Mouse (Mus musculus): ENCODE data around the gene Hspb1. TPM values are rescaled to one million over a fixed set of nuclear protein-coding genes. Genes with fewer than 3 reads are reported as not detected.

Hspb1 gene
- total and polyA plus RNA-seq, 3 experiments, result not detected

DNA sequence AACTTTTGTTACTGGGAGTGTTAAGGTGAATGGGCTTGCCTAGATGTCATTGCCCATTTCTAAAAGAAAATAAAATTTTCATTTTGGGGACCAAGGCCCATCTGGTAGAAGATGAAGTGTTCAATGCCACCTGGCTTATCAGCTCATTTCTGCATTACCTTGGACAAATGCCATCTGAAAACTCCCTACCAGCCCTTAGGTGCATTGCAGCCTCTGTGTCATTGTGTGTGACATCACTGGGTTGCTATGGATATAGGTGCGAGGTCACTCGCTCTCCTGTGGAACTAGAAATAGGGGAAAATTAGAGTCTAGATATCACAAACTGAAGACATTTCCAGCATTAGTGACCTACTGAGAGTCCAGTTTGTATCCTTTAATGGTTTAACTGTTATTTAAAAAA, 44.6 kb downstream of the Hspb1 start:
- DNase-seq (ENCODE audit: low spot score) (no peak), ATAC-seq (ENCODE audit: extremely low read depth, insufficient number of reproducible peaks, low FRiP score, poor library complexity, severe bottlenecking) (no peak)
- peaks cover 51% of the 10 kb centered on the region for H3K36me3 ChIP-seq (replicated peaks)

DNA sequence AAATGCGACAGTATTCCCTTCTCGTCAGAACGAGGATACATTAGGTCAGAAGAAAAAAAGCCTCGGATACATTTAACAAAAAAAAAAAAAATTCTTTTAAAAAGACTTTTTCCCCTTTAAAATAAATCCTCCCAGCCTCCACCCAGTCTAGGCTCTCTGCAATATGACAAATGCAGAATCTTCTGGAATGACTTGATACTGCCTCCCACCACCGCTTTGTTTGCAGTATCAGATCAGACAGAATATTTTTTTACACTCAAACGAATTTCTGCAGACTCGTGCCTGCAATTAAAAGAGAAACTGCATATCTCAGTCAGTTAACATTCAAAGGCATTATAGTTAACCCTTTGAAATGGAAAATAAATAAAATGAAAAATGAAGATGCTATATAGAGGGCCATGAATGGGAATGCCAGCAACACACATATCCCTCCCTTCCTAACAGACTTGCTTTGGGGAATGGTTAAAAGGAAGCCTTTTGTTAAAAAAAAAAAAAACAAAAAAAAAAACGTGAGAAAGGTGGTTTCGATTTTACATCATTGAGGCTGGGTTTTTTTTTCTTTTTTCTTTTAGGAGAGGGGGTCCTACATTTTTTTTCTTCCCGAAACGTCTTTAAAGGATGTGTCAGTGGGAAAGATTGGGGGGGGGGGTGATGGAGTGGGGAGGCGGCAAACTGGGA, 45.6 kb downstream of the Hspb1 start:
- ATAC-seq (ENCODE audit: extremely low read depth, insufficient number of reproducible peaks, low FRiP score, poor library complexity, severe bottlenecking) (no peak), DNase-seq (ENCODE audit: low spot score) (no peak)
- H3K4me1 ChIP-seq (ENCODE audit: insufficient read depth, low read depth, low read length), result peaks cover 49% of the 10 kb centered on the region
- H3K9me3 ChIP-seq (replicated peaks), result no peaks in the 10 kb centered on the region
- peaks cover 41% of the 10 kb centered on the region for H3K36me3 ChIP-seq (replicated peaks)
- peak overlapping the region; percentile 100 for H3K4me3 ChIP-seq (ENCODE audit: low read depth, low read length)
- no peak for TF ChIP-seq CTCF (IDR thresholded peaks at IDR 0.05; ENCODE audit: low read depth, low read length)
- no peak for TF ChIP-seq GATA1 (IDR thresholded peaks at IDR 0.05; ENCODE audit: borderline replicate concordance, low read length)
- no peak for TF ChIP-seq GATA2 (IDR thresholded peaks at IDR 0.05; ENCODE audit: borderline replicate concordance, low read depth, low read length)
- no peak for TF ChIP-seq POLR2AphosphoS5 (IDR thresholded peaks at IDR 0.05; ENCODE audit: insufficient replicate concordance, low read depth, low read length)
- TF ChIP-seq TAL1 (conservative IDR thresholded peaks at IDR 0.05; ENCODE audit: low read depth, low read length), result no peak
- no peaks in the 10 kb centered on the region for H3K27me3 ChIP-seq (ENCODE audit: insufficient read depth, low read length)

More for the DNA sequence above, 44.6 kb downstream of the Hspb1 start:
- Histone ChIP-seq H3K27me3 (ENCODE audit: insufficient read depth, low read length) (no peaks in the 10 kb centered on the region), H3K9me3 (replicated peaks) (no peaks in the 10 kb centered on the region), H3K4me1 (ENCODE audit: insufficient read depth, low read depth, low read length) (peaks cover 58% of the 10 kb centered on the region), H3K4me3 (ENCODE audit: low read depth, low read length) (peak overlapping the region; percentile 48; the same call in 1 of the 2 replicates)
- no peak for TF ChIP-seq GATA1 (IDR thresholded peaks at IDR 0.05; ENCODE audit: borderline replicate concordance, low read length)
- no peak for TF ChIP-seq TAL1 (conservative IDR thresholded peaks at IDR 0.05; ENCODE audit: low read depth, low read length)

DNA sequence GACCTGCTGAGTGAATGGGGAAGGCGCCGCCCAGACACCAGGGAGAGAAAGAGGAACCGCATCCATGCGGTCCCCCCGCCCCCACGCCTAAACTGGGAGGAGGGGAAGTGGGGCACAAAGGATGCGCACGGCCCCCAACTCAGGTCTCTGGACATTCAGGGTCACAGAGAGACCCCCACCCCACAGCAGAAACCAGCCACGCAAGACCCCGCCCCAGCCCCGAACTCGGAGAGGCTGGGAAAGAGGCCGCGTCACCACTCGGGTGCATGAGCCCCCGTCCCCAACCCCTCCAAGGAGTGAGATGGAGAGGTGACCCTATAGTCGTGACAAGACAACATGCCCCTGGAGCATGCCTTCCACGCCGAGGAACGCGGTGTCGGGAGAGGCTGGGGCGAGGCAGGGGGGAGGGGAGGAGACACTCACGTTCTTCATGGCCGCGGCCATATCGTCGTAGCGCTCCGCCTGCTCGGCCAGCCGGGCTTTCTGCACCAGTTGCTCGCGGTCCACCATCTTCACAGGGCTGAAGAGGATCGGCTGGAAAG, 46.3 kb downstream of the Hspb1 start:
- peaks cover 44% of the 10 kb centered on the region for H3K4me1 ChIP-seq (ENCODE audit: insufficient read depth, low read depth, low read length)
- H3K9me3 ChIP-seq (replicated peaks), result no peaks in the 10 kb centered on the region
- peaks cover 35% of the 10 kb centered on the region for H3K36me3 ChIP-seq (replicated peaks)
- no peaks in the 10 kb centered on the region for H3K27me3 ChIP-seq (ENCODE audit: insufficient read depth, low read length)
- ATAC-seq (ENCODE audit: extremely low read depth, insufficient number of reproducible peaks, low FRiP score, poor library complexity, severe bottlenecking) (no peak), DNase-seq (ENCODE audit: low spot score) (peak; percentile 72)
- H3K4me3 ChIP-seq (ENCODE audit: low read depth, low read length), result peak overlapping the region; percentile 100
- TF ChIP-seq TAL1 (conservative IDR thresholded peaks at IDR 0.05; ENCODE audit: low read depth, low read length), result no peak
- TF ChIP-seq POLR2AphosphoS5 (IDR thresholded peaks at IDR 0.05; ENCODE audit: insufficient replicate concordance, low read depth, low read length), result no peak
- no peak for TF ChIP-seq GATA1 (IDR thresholded peaks at IDR 0.05; ENCODE audit: borderline replicate concordance, low read length)
- TF ChIP-seq CTCF (IDR thresholded peaks at IDR 0.05; ENCODE audit: low read depth, low read length), result no peak
- no peak for TF ChIP-seq GATA2 (IDR thresholded peaks at IDR 0.05; ENCODE audit: borderline replicate concordance, low read depth, low read length)

DNA sequence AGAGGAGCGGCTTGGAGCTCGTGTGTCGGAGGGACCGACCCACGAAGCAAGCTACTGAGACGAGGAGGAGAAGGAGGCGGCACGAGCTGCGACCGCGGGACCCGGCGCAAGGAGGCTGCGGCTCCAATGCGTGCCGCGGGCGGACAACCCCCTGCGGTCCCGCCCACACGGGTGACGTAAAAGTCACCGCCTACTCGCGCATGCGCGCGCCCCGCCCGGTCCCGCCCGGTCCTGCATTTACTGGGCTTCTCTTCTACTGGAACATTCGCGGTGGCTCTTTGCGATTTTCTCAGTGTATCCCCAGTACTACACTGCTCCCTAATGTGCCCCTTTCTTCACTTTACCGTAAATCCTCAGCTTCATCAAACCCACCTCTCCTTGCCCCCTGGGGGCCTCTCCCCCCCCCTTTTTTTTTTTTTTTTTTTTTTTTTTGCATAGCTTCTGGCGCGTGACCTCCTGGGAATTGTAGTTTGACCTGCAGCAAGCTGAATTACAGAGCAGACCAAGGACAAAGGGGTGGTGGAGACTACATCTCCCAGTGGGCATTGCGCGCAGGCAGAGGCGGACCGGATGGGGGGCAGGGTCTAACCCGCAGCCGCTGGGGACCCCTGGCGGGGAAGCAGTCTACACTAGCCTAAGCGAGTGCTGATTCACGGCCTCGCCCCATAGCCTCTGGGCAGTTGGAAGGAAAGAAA, 46.9 kb downstream of the Hspb1 start, which contains the start of gene Ywhag:
Gene Ywhag (minus strand): TSS at position 136 of the 695 bp plus-strand sequence.
- Histone ChIP-seq H3K27me3 (ENCODE audit: insufficient read depth, low read length) (no peaks in the 10 kb centered on the region), H3K4me1 (ENCODE audit: insufficient read depth, low read depth, low read length) (peaks cover 38% of the 10 kb centered on the region), H3K36me3 (replicated peaks) (peaks cover 29% of the 10 kb centered on the region), H3K4me3 (ENCODE audit: low read depth, low read length) (peak within 1 kb of the TSS; percentile 100), H3K9me3 (replicated peaks) (no peaks in the 10 kb centered on the region)
- TF ChIP-seq POLR2AphosphoS5 (IDR thresholded peaks at IDR 0.05; ENCODE audit: insufficient replicate concordance, low read depth, low read length) (no peak), GATA2 (IDR thresholded peaks at IDR 0.05; ENCODE audit: borderline replicate concordance, low read depth, low read length) (no peak), CTCF (IDR thresholded peaks at IDR 0.05; ENCODE audit: low read depth, low read length) (0 out of 2 replicates have a peak, but pooled peaks have one; percentile 3)
- DNase-seq (ENCODE audit: low spot score), result peak; percentile 88
- ATAC-seq (ENCODE audit: extremely low read depth, insufficient number of reproducible peaks, low FRiP score, poor library complexity, severe bottlenecking), result peak; percentile 97

DNA sequence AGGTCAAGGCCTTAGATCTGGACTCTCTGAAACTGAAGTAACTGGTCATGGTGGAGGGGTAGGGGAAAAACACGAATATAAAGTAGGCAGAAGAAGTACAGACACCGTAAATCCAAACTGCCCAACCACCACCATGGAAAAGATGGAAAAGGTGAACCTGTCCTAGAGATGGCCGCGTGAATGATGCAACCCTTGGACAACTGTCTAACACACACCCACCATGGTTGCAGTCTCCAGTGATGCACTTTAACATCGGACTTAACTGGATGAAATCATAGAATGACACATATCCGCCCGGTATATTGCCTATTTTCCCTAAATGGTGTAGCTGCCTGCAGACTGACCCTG, 47.4 kb downstream of the Hspb1 start:
- ATAC-seq (ENCODE audit: extremely low read depth, insufficient number of reproducible peaks, low FRiP score, poor library complexity, severe bottlenecking) (no peak), DNase-seq (ENCODE audit: low spot score) (no peak)
- Histone ChIP-seq H3K4me1 (ENCODE audit: insufficient read depth, low read depth, low read length) (peaks cover 33% of the 10 kb centered on the region), H3K9me3 (replicated peaks) (no peaks in the 10 kb centered on the region), H3K36me3 (replicated peaks) (peaks cover 23% of the 10 kb centered on the region), H3K27me3 (ENCODE audit: insufficient read depth, low read length) (no peaks in the 10 kb centered on the region), H3K4me3 (ENCODE audit: low read depth, low read length) (peak overlapping the region; percentile 100)
- TF ChIP-seq POLR2AphosphoS5 (IDR thresholded peaks at IDR 0.05; ENCODE audit: insufficient replicate concordance, low read depth, low read length) (no peak), TAL1 (conservative IDR thresholded peaks at IDR 0.05; ENCODE audit: low read depth, low read length) (no peak), GATA2 (IDR thresholded peaks at IDR 0.05; ENCODE audit: borderline replicate concordance, low read depth, low read length) (no peak), CTCF (IDR thresholded peaks at IDR 0.05; ENCODE audit: low read depth, low read length) (no peak), GATA1 (IDR thresholded peaks at IDR 0.05; ENCODE audit: borderline replicate concordance, low read length) (no peak)

DNA sequence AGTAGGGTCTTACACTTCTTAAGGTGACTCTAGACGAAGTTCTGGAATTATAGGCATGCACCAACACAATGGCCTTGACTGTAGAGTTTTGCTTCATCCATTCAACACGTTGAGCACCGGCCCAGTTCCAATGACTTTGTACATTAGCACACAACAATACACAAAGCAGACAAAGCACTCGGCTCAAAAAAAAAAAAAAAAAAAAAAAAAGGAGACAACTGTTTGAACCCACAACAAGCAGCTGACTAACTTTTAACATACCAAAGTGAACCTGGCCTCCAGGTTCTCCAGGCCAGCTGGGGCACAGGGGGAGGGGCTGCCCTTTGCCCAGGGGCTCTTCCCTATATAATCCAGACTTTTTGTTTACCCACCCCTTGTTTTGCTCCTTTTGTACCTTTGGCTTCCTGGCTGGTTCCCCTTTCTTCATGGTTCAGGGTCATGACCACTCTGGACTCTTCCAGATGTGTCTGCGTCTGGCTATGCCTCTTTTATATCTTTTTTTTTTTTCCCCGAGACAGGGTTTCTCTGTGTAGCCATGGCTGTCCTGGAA, 48.0 kb downstream of the Hspb1 start:
- DNase-seq (ENCODE audit: low spot score), result no peak

More for the DNA sequence above, 48.0 kb downstream of the Hspb1 start:
- no peak overlapping the region; the same call in 1 of the 2 replicates for H3K4me3 ChIP-seq (ENCODE audit: low read depth, low read length)
- H3K4me1 ChIP-seq (ENCODE audit: insufficient read depth, low read depth, low read length), result peaks cover 30% of the 10 kb centered on the region
- peaks cover 18% of the 10 kb centered on the region for H3K36me3 ChIP-seq (replicated peaks)
- ATAC-seq (ENCODE audit: extremely low read depth, insufficient number of reproducible peaks, low FRiP score, poor library complexity, severe bottlenecking), result no peak
- no peaks in the 10 kb centered on the region for H3K27me3 ChIP-seq (ENCODE audit: insufficient read depth, low read length)
- TF ChIP-seq TAL1 (conservative IDR thresholded peaks at IDR 0.05; ENCODE audit: low read depth, low read length) (no peak), CTCF (IDR thresholded peaks at IDR 0.05; ENCODE audit: low read depth, low read length) (no peak), GATA1 (IDR thresholded peaks at IDR 0.05; ENCODE audit: borderline replicate concordance, low read length) (no peak), POLR2AphosphoS5 (IDR thresholded peaks at IDR 0.05; ENCODE audit: insufficient replicate concordance, low read depth, low read length) (no peak), GATA2 (IDR thresholded peaks at IDR 0.05; ENCODE audit: borderline replicate concordance, low read depth, low read length) (no peak)
- no peaks in the 10 kb centered on the region for H3K9me3 ChIP-seq (replicated peaks)

Other genes starting within 250 kb of the Hspb1 start
- gene Por, start 217.9 kb upstream of the Hspb1 start, total RNA-seq (2014; fragmentation: Nextera tagmentation), result 26.7 and 38.1 TPM in 2 replicates
- gene Por, start 217.9 kb upstream of the Hspb1 start, total RNA-seq (2017), result 80.5 and 91.1 TPM in 2 replicates
- 90.4 and 112 TPM in 2 replicates for gene Por, start 217.9 kb upstream of the Hspb1 start, polyA plus RNA-seq (2012)
- 8.5 and 17.8 TPM in 2 replicates for gene Tmem120a, start 143.5 kb upstream of the Hspb1 start, total RNA-seq (2014; fragmentation: Nextera tagmentation)
- gene Tmem120a, start 143.5 kb upstream of the Hspb1 start, total RNA-seq (2017), result 17.3 and 18.0 TPM in 2 replicates
- 13.3 and 14.2 TPM in 2 replicates for gene Tmem120a, start 143.5 kb upstream of the Hspb1 start, polyA plus RNA-seq (2012)
- gene Styxl1, start 109.5 kb upstream of the Hspb1 start, total RNA-seq (2014; fragmentation: Nextera tagmentation), result 0.49 and 0.68 TPM in 2 replicates
- 0.12 TPM in 1 of 2 replicates, not detected in the other for gene Styxl1, start 109.5 kb upstream of the Hspb1 start, total RNA-seq (2017)
- gene Styxl1, start 109.5 kb upstream of the Hspb1 start, polyA plus RNA-seq (2012), result not detected in 2 replicates
- 200 and 245 TPM in 2 replicates for gene Mdh2, start 109.4 kb upstream of the Hspb1 start, total RNA-seq (2014; fragmentation: Nextera tagmentation)
- 141 and 153 TPM in 2 replicates for gene Mdh2, start 109.4 kb upstream of the Hspb1 start, total RNA-seq (2017)
- 664 and 799 TPM in 2 replicates for gene Mdh2, start 109.4 kb upstream of the Hspb1 start, polyA plus RNA-seq (2012)
- not detected in 2 replicates for gene Srrm3, start 81.0 kb upstream of the Hspb1 start, total RNA-seq (2014; fragmentation: Nextera tagmentation)
- gene Srrm3, start 81.0 kb upstream of the Hspb1 start, total RNA-seq (2017), result 0.38 and 0.41 TPM in 2 replicates
- not detected in 2 replicates for gene Srrm3, start 81.0 kb upstream of the Hspb1 start, polyA plus RNA-seq (2012)
- gene Ywhag, start 46.7 kb downstream of the Hspb1 start, total RNA-seq (2014; fragmentation: Nextera tagmentation), result 168 and 200 TPM in 2 replicates
- 73.5 and 99.8 TPM in 2 replicates for gene Ywhag, start 46.7 kb downstream of the Hspb1 start, total RNA-seq (2017)
- 246 and 281 TPM in 2 replicates for gene Ywhag, start 46.7 kb downstream of the Hspb1 start, polyA plus RNA-seq (2012)
- gene Ssc4d, start 86.6 kb downstream of the Hspb1 start, total RNA-seq (2014; fragmentation: Nextera tagmentation), result 9.1 and 16.4 TPM in 2 replicates
- gene Ssc4d, start 86.6 kb downstream of the Hspb1 start, total RNA-seq (2017), result 3.2 and 5.5 TPM in 2 replicates
- gene Ssc4d, start 86.6 kb downstream of the Hspb1 start, polyA plus RNA-seq (2012), result 1.1 and 1.5 TPM in 2 replicates
- not detected in 2 replicates for gene Zp3, start 92.2 kb downstream of the Hspb1 start, total RNA-seq (2014; fragmentation: Nextera tagmentation)
- not detected in 2 replicates for gene Zp3, start 92.2 kb downstream of the Hspb1 start, total RNA-seq (2017)
- gene Zp3, start 92.2 kb downstream of the Hspb1 start, polyA plus RNA-seq (2012), result not detected in 2 replicates
- 18.4 and 25.6 TPM in 2 replicates for gene Dtx2, start 106.9 kb downstream of the Hspb1 start, total RNA-seq (2014; fragmentation: Nextera tagmentation)
- 5.1 and 7.1 TPM in 2 replicates for gene Dtx2, start 106.9 kb downstream of the Hspb1 start, total RNA-seq (2017)
- 23.7 and 25.2 TPM in 2 replicates for gene Dtx2, start 106.9 kb downstream of the Hspb1 start, polyA plus RNA-seq (2012)
- not detected in 2 replicates for gene Upk3b, start 150.6 kb downstream of the Hspb1 start, total RNA-seq (2014; fragmentation: Nextera tagmentation)
- gene Upk3b, start 150.6 kb downstream of the Hspb1 start, total RNA-seq (2017), result 0.05 and 0.06 TPM in 2 replicates
- 0.03 TPM in 1 of 2 replicates, not detected in the other for gene Upk3b, start 150.6 kb downstream of the Hspb1 start, polyA plus RNA-seq (2012)
- not detected in 2 replicates for gene Upk3bl, start 166.6 kb downstream of the Hspb1 start, total RNA-seq (2014; fragmentation: Nextera tagmentation)
- gene Upk3bl, start 166.6 kb downstream of the Hspb1 start, total RNA-seq (2017), result not detected in 2 replicates
- not detected in 2 replicates for gene Upk3bl, start 166.6 kb downstream of the Hspb1 start, polyA plus RNA-seq (2012)
- gene Rasa4, start 196.0 kb downstream of the Hspb1 start, total RNA-seq (2014; fragmentation: Nextera tagmentation), result 0.29 TPM in 1 of 2 replicates, not detected in the other
- gene Rasa4, start 196.0 kb downstream of the Hspb1 start, total RNA-seq (2017), result 0.38 and 0.81 TPM in 2 replicates
- 0.11 and 0.18 TPM in 2 replicates for gene Rasa4, start 196.0 kb downstream of the Hspb1 start, polyA plus RNA-seq (2012)
- gene Polr2j, start 228.7 kb downstream of the Hspb1 start, total RNA-seq (2014; fragmentation: Nextera tagmentation), result 71.5 and 76.8 TPM in 2 replicates
- 192 and 216 TPM in 2 replicates for gene Polr2j, start 228.7 kb downstream of the Hspb1 start, total RNA-seq (2017)
- 99.2 and 163 TPM in 2 replicates for gene Polr2j, start 228.7 kb downstream of the Hspb1 start, polyA plus RNA-seq (2012)
- gene Lrwd1, start 248.2 kb downstream of the Hspb1 start, total RNA-seq (2014; fragmentation: Nextera tagmentation), result 16.6 and 16.9 TPM in 2 replicates
- 43.3 and 51.8 TPM in 2 replicates for gene Lrwd1, start 248.2 kb downstream of the Hspb1 start, total RNA-seq (2017)
- 92.6 and 112 TPM in 2 replicates for gene Lrwd1, start 248.2 kb downstream of the Hspb1 start, polyA plus RNA-seq (2012)
- gene Alkbh4, start 248.2 kb downstream of the Hspb1 start, total RNA-seq (2014; fragmentation: Nextera tagmentation), result 21.9 and 24.5 TPM in 2 replicates
- gene Alkbh4, start 248.2 kb downstream of the Hspb1 start, total RNA-seq (2017), result 12.4 and 16.4 TPM in 2 replicates
- gene Alkbh4, start 248.2 kb downstream of the Hspb1 start, polyA plus RNA-seq (2012), result 36.8 and 38.6 TPM in 2 replicates

All from G1E (cell line).